Mouse (Mus musculus) CH12.LX (cell line): ENCODE data around the gene Acat1. TPM values are rescaled to one million over a fixed set of nuclear protein-coding genes. Genes with fewer than 3 reads are reported as not detected.

Experiments used
- DNase-seq: peaks from one replicate; pipeline ENCODE4 v3.0.0-alpha.2; 2013; ENCODE audit errors: extremely low read depth
- H3K27ac ChIP-seq: 2 replicates; pipeline ENCODE4 v1.5.1; 2012; ENCODE audit warnings: low read depth, mild to moderate bottlenecking, control low read depth, moderate library complexity; ENCODE audit not compliant: insufficient read depth
- H3K27me3 ChIP-seq: replicated peaks from 2 replicates; pipeline ENCODE3; 2012; ENCODE audit warnings: inconsistent platforms
- H3K36me3 ChIP-seq, 2 experiments: replicated peaks in 1 of 2; 2 replicates each; pipeline versions ENCODE3 to v1.6.1; 2012; ENCODE audit warnings: inconsistent platforms in 1 of 2, low read length in 1 of 2, mild to moderate bottlenecking in 1 of 2, mixed read lengths in 1 of 2, moderate library complexity in 1 of 2; ENCODE audit not compliant: control insufficient read depth in 1 of 2, insufficient read depth in 1 of 2
- H3K4me1 ChIP-seq, 2 experiments: 2 replicates each; pipeline ENCODE4 v1.6.1; 2012; ENCODE audit warnings: inconsistent platforms in 1 of 2, moderate library complexity in 1 of 2; ENCODE audit not compliant: insufficient read depth in 2 of 2, control insufficient read depth in 1 of 2
- H3K4me2 ChIP-seq: 2 replicates; pipeline ENCODE4 v1.6.1; 2012; ENCODE audit warnings: low read depth, mild to moderate bottlenecking, control low read depth; ENCODE audit not compliant: poor library complexity, insufficient read depth, severe bottlenecking
- H3K4me3 ChIP-seq, 3 experiments: fragments of 150-350 bp in 1 of 3; sonication (generic) in 1 of 3; replicated peaks in 1 of 3; 2 replicates each; pipeline versions ENCODE3 to v1.5.1; 2011 to 2012; ENCODE audit warnings: low read depth in 2 of 3, low read length in 2 of 3, mild to moderate bottlenecking in 2 of 3, moderate library complexity in 2 of 3, control low read depth in 1 of 3, improper control_type of control experiment in 1 of 3, inconsistent platforms in 1 of 3, mixed read lengths in 1 of 3; ENCODE audit not compliant: poor library complexity in 1 of 3
- H3K79me2 ChIP-seq: replicated peaks from 2 replicates; pipeline ENCODE4 v1.6.1; 2012; ENCODE audit warnings: mild to moderate bottlenecking, moderate library complexity; ENCODE audit not compliant: control insufficient read depth, poor library complexity, insufficient read depth, severe bottlenecking; ENCODE audit errors: extremely low read depth
- H3K9ac ChIP-seq: 2 replicates; pipeline ENCODE4 v1.6.1; 2012; ENCODE audit warnings: low read depth, mild to moderate bottlenecking, control low read depth, moderate library complexity; ENCODE audit not compliant: insufficient read depth
- H3K9me3 ChIP-seq: replicated peaks from 2 replicates; pipeline ENCODE3; 2012; ENCODE audit warnings: low read length, inconsistent platforms, mixed read lengths
- IRF4 ChIP-seq: IDR thresholded peaks from 2 replicates; pipeline ENCODE4 v1.6.1; 2014; ENCODE audit warnings: low read depth, mild to moderate bottlenecking, inconsistent platforms, low read length, improper control_type of control experiment
- JUN ChIP-seq: IDR thresholded peaks from 2 replicates; pipeline ENCODE4 v1.6.1; 2011; ENCODE audit warnings: low read depth, mild to moderate bottlenecking, low read length, improper control_type of control experiment, moderate library complexity; ENCODE audit not compliant: insufficient read depth
- JUND ChIP-seq: conservative IDR thresholded peaks from 2 replicates; pipeline ENCODE4 v1.6.1; 2011; ENCODE audit warnings: low read depth, low read length, improper control_type of control experiment
- KAT2A ChIP-seq: IDR thresholded peaks from 2 replicates; pipeline ENCODE4 v1.6.1; 2012; ENCODE audit warnings: low read length, improper control_type of control experiment, inconsistent platforms; ENCODE audit not compliant: insufficient replicate concordance
- MAFK ChIP-seq: IDR thresholded peaks from 2 replicates; pipeline ENCODE4 v1.6.1; 2011; ENCODE audit warnings: low read length, improper control_type of control experiment; ENCODE audit not compliant: insufficient replicate concordance
- MAX ChIP-seq: IDR thresholded peaks from 2 replicates; pipeline ENCODE4 v1.6.1; 2011; ENCODE audit warnings: low read length, improper control_type of control experiment
- MXI1 ChIP-seq: IDR thresholded peaks from 2 replicates; pipeline ENCODE4 v1.6.1; 2011; ENCODE audit warnings: mild to moderate bottlenecking, low read depth, low read length, improper control_type of control experiment
- MYC ChIP-seq: IDR thresholded peaks from 2 replicates; pipeline ENCODE4 v1.6.1; 2011; ENCODE audit warnings: low read depth, mild to moderate bottlenecking, improper control_type of control experiment, low read length
- PAX5 ChIP-seq: IDR thresholded peaks from 2 replicates; pipeline ENCODE4 v1.6.1; 2012; ENCODE audit warnings: low read length, inconsistent platforms, mixed read lengths
- POLR2A ChIP-seq: IDR thresholded peaks from 2 replicates; pipeline ENCODE4 v1.6.1; 2011; ENCODE audit warnings: low read depth, mild to moderate bottlenecking, improper control_type of control experiment, low read length
- POLR2AphosphoS2 ChIP-seq: IDR thresholded peaks from 2 replicates; pipeline ENCODE4 v1.6.1; 2011; ENCODE audit warnings: low read depth, low read length, improper control_type of control experiment
- RCOR1 ChIP-seq: conservative IDR thresholded peaks from 2 replicates; pipeline ENCODE4 v1.6.1; 2012; ENCODE audit warnings: low read depth, mild to moderate bottlenecking, inconsistent platforms, low read length, improper control_type of control experiment
- SIN3A ChIP-seq: IDR thresholded peaks from 2 replicates; pipeline ENCODE4 v1.6.1; 2012; ENCODE audit warnings: low read length, improper control_type of control experiment, inconsistent platforms
- SMC3 ChIP-seq: IDR thresholded peaks from 2 replicates; pipeline ENCODE4 v1.6.1; 2011; ENCODE audit warnings: low read depth, low read length, improper control_type of control experiment
- TCF12 ChIP-seq: IDR thresholded peaks from 2 replicates; pipeline ENCODE4 v1.6.1; 2014; ENCODE audit warnings: low read depth, mild to moderate bottlenecking, inconsistent platforms, low read length, improper control_type of control experiment
- UBTF ChIP-seq: IDR thresholded peaks from 2 replicates; pipeline ENCODE4 v1.6.1; 2012; ENCODE audit warnings: low read depth, mild to moderate bottlenecking, inconsistent platforms, low read length, improper control_type of control experiment, moderate library complexity
- USF2 ChIP-seq: conservative IDR thresholded peaks from 2 replicates; pipeline ENCODE4 v1.6.1; 2011; ENCODE audit warnings: low read depth, low read length, improper control_type of control experiment
- ZC3H11A ChIP-seq: IDR thresholded peaks from 2 replicates; pipeline ENCODE4 v1.6.1; 2012; ENCODE audit warnings: low read depth, mild to moderate bottlenecking, inconsistent platforms, low read length, improper control_type of control experiment
- ZMIZ1 ChIP-seq: IDR thresholded peaks from 2 replicates; pipeline ENCODE4 v1.6.1; 2012; ENCODE audit warnings: low read depth, mild to moderate bottlenecking, inconsistent platforms, low read length, improper control_type of control experiment
- dilution Hi-C: fragments of 300-500 bp; cut with MboI; formaldehyde crosslinking; loops from 2 replicates; pipeline ENCODE4 v1.14.3; 2020; ENCODE audit warnings: low sequenced_read_pairs; ENCODE audit not compliant: extremely low pct_unique_long_range_greater_than_20kb, extremely low pct_ligation_motif_present
- in situ Hi-C: fragments of 300-500 bp; cut with MboI; formaldehyde crosslinking; loops from 3 replicates; pipeline ENCODE4 v1.14.3; 2019; ENCODE audit warnings: low sequenced_read_pairs, low pct_ligation_motif_present, low pct_unique_long_range_greater_than_20kb, mixed read lengths
- polyA plus RNA-seq: library from polyadenylated mRNA; unstranded; fragments of >175 nt; gene quantifications from 2 replicates; pipeline ENCODE4 v1.2.1, GENCODE M21; 2012; ENCODE audit warnings: low read depth; ENCODE audit not compliant: insufficient read length
- total RNA-seq, 2 experiments: library from RNA; depleted of rRNA; stranded (reverse); fragments of 300-350 nt in 1 of 2; fragments of >200 nt in 1 of 2; gene quantifications; 2 replicates each; pipeline ENCODE4 v1.2.3; 2012 to 2014

Gene Acat1
- total and polyA plus RNA-seq, 3 experiments, result 36.5 to 62.7 (median 49.2) TPM

GRCm38 (mm10) chr9:53634796-53635195 is 24.6 kb upstream of the Acat1 start:
- peaks cover 44 to 71% of the 10 kb centered on the region in 2 experiments for H3K36me3 ChIP-seq
- TF ChIP-seq JUND (no peak), IRF4 (peak; percentile 16; the same call in 1 of the 2 replicates)
- TF ChIP-seq, all 38 proteins: peak for 1
- Histone ChIP-seq H3K27ac (peak overlapping the region; percentile 48; the same call in 1 of the 2 replicates), H3K4me1 (peaks cover 2 to 3% of the 10 kb centered on the region in 2 experiments; a peak in 3 of 4 replicates), H3K79me2 (no peaks in the 10 kb centered on the region), H3K27me3 (no peaks in the 10 kb centered on the region), H3K9me3 (no peaks in the 10 kb centered on the region), H3K9ac (no peak overlapping the region; the same call in 1 of the 2 replicates), H3K4me2 (peak overlapping the region; percentile 29; the same call in 1 of the 2 replicates), H3K4me3 (no peak overlapping the region)
- in situ Hi-C loops (no loop called here), dilution Hi-C loops (no loop called here)
- no peak for DNase-seq

GRCm38 (mm10) chr9:53615246-53615645 is 5.1 kb upstream of the Acat1 start:
- in situ Hi-C loops, result no loop called here
- 0 out of 4 replicates have a peak, but pooled peaks cover 0 to 2% of the 10 kb centered on the region in 2 experiments for H3K4me1 ChIP-seq
- H3K9me3 ChIP-seq, result no peaks in the 10 kb centered on the region
- H3K79me2 ChIP-seq, result no peaks in the 10 kb centered on the region; the same call in 1 of the 2 replicates
- no peak overlapping the region for H3K9ac ChIP-seq
- H3K4me2 ChIP-seq, result no peak overlapping the region
- TF ChIP-seq JUN (no peak), POLR2A (no peak), TCF12 (no peak), ZMIZ1 (no peak), SIN3A (no peak), RCOR1 (no peak), IRF4 (no peak), ZC3H11A (no peak), KAT2A (no peak), MXI1 (no peak), POLR2AphosphoS2 (no peak), SMC3 (no peak), USF2 (no peak), UBTF (no peak), MYC (no peak), MAFK (no peak), JUND (no peak), PAX5 (no peak), MAX (no peak)
- DNase-seq, result no peak
- dilution Hi-C loops, result no loop called here
- peaks cover 24 to 53% of the 10 kb centered on the region in 2 experiments for H3K36me3 ChIP-seq
- H3K27ac ChIP-seq, result no peak overlapping the region
- no peaks in the 10 kb centered on the region for H3K27me3 ChIP-seq
- no peak overlapping the region for H3K4me3 ChIP-seq
